Mouse (Mus musculus) liver, embryonic 14.5 days (tissue): ENCODE data around the gene Dnajb13.

ENCODE experiments used
- CTCF ChIP-seq: IDR thresholded peaks from 2 replicates; pipeline ENCODE4 v1.5.1; 2016; ENCODE audit warnings: antibody characterized with exemption, low read depth, control low read depth
- EP300 ChIP-seq: IDR thresholded peaks from 2 replicates; pipeline ENCODE4 v1.6.1; 2016; ENCODE audit warnings: antibody characterized with exemption, low read depth

GRCm38 (mm10) chr7:100468761-100469160 is 46.0 kb downstream of the Dnajb13 start:
- no peak for TF ChIP-seq CTCF
- no peak for TF ChIP-seq EP300
